Mouse (Mus musculus) limb, embryonic 10.5 days (tissue): ENCODE measurements around the gene Tspan5. TPM values are rescaled to one million over a fixed set of nuclear protein-coding genes. Genes with fewer than 3 reads are reported as not detected.

Experiments
- DNase-seq: peaks from one replicate; pipeline ENCODE4 v3.0.0-alpha.2; 2017; ENCODE audit warnings: low spot score
- H3K27ac ChIP-seq: fragments of 300-500 bp; sonication (generic); 2 replicates; pipeline ENCODE4 v1.5.1; 2016; ENCODE audit warnings: mild to moderate bottlenecking
- H3K27me3 ChIP-seq: fragments of 300-500 bp; sonication (generic); 2 replicates; pipeline ENCODE4 v1.6.1; 2016; ENCODE audit warnings: low read depth, mild to moderate bottlenecking; ENCODE audit not compliant: poor library complexity, severe bottlenecking
- H3K36me3 ChIP-seq: fragments of 300-500 bp; sonication (generic); 2 replicates; pipeline ENCODE4 v1.6.1; 2016; ENCODE audit warnings: mild to moderate bottlenecking, moderate library complexity
- H3K4me1 ChIP-seq: fragments of 300-500 bp; sonication (generic); 2 replicates; pipeline ENCODE4 v1.6.1; 2016
- H3K4me3 ChIP-seq: fragments of 300-500 bp; sonication (generic); 2 replicates; pipeline ENCODE4 v1.5.1; 2016; ENCODE audit warnings: mild to moderate bottlenecking, moderate library complexity
- H3K9me3 ChIP-seq: fragments of 300-500 bp; sonication (generic); replicated peaks from 2 replicates; pipeline ENCODE4 v1.6.1; 2016; ENCODE audit warnings: mild to moderate bottlenecking
- WGBS: fragments of 180-500 bp; shearing (Covaris S2); methylation state at CpG from one replicate; pipeline ENCODE4 v1.1.7; 2016; 5-methylcytosine and 5-hydroxymethylcytosine counted together
- polyA plus RNA-seq: library from polyadenylated mRNA; unstranded; fragments of >200 nt; fragmentation: Nextera tagmentation; extraction: Ambion mirVana; gene quantifications from 2 replicates; pipeline ENCODE4 v1.2.1, GENCODE M21; 2016

Gene Tspan5
- polyA plus RNA-seq, 1 experiment from 2014 or later: 16.6 TPM

GRCm38 (mm10) chr3:138747035-138747434 lies 5.0 kb downstream of the Tspan5 start:
- H3K27me3 ChIP-seq: no peaks in the 10 kb centered on the region
- WGBS: 87% methylated on average over 5 of the region's 5 CpGs
- DNase-seq: no peak
- no peak overlapping the region for H3K4me3 ChIP-seq
- peaks cover 23% of the 10 kb centered on the region for H3K4me1 ChIP-seq
- H3K27ac ChIP-seq: no peak overlapping the region
- no peaks in the 10 kb centered on the region for H3K9me3 ChIP-seq
- H3K36me3 ChIP-seq: no peaks in the 10 kb centered on the region

GRCm38 (mm10) chr3:138747985-138748384 lies 6.0 kb downstream of the Tspan5 start:
- 95% methylated on average over 5 of the region's 5 CpGs for WGBS
- Histone ChIP-seq H3K27ac (no peak overlapping the region), H3K4me1 (peaks cover 32% of the 10 kb centered on the region), H3K36me3 (no peaks in the 10 kb centered on the region), H3K9me3 (no peaks in the 10 kb centered on the region), H3K4me3 (no peak overlapping the region), H3K27me3 (no peaks in the 10 kb centered on the region)
- DNase-seq: no peak

- H3K4me3 ChIP-seq: no peak overlapping the region
- no peak for DNase-seq
- 83% methylated on average over 9 of the region's 9 CpGs for WGBS
- H3K36me3 ChIP-seq: no peaks in the 10 kb centered on the region
- H3K27ac ChIP-seq: no peak overlapping the region
- H3K27me3 ChIP-seq: no peaks in the 10 kb centered on the region
- peaks cover 25% of the 10 kb centered on the region for H3K4me1 ChIP-seq
- H3K9me3 ChIP-seq: no peaks in the 10 kb centered on the region
Observed at GRCm38 (mm10) chr3:138749645-138750044, 7.7 kb downstream of the Tspan5 start.

GRCm38 (mm10) chr3:138751328-138751727 lies 9.3 kb downstream of the Tspan5 start:
- no peaks in the 10 kb centered on the region for H3K9me3 ChIP-seq
- 88% methylated on average over 5 of the region's 5 CpGs for WGBS

GRCm38 (mm10) chr3:138752056-138752455 lies 10.1 kb downstream of the Tspan5 start:
- Histone ChIP-seq H3K4me3 (no peak overlapping the region), H3K36me3 (no peaks in the 10 kb centered on the region), H3K9me3 (no peaks in the 10 kb centered on the region), H3K27me3 (no peaks in the 10 kb centered on the region), H3K4me1 (peaks cover 18% of the 10 kb centered on the region), H3K27ac (no peak overlapping the region)
- 86% methylated on average over 5 of the region's 5 CpGs for WGBS
- no peak for DNase-seq

More at GRCm38 (mm10) chr3:138751328-138751727, 9.3 kb downstream of the Tspan5 start:
- Histone ChIP-seq H3K27me3 (no peaks in the 10 kb centered on the region), H3K4me3 (no peak overlapping the region), H3K4me1 (peaks cover 18% of the 10 kb centered on the region), H3K27ac (no peak overlapping the region), H3K36me3 (no peaks in the 10 kb centered on the region)
- no peak for DNase-seq

- H3K27ac ChIP-seq: no peak overlapping the region
- WGBS: 61% methylated on average over 3 of the region's 3 CpGs
- H3K4me1 ChIP-seq: peaks cover 18% of the 10 kb centered on the region
Observed at GRCm38 (mm10) chr3:138752769-138753168, 10.8 kb downstream of the Tspan5 start.

GRCm38 (mm10) chr3:138753182-138753885 lies 11.3 kb downstream of the Tspan5 start:
- Histone ChIP-seq H3K36me3 (no peaks in the 10 kb centered on the region), H3K27me3 (no peaks in the 10 kb centered on the region), H3K4me3 (no peak overlapping the region), H3K9me3 (no peaks in the 10 kb centered on the region), H3K4me1 (peaks cover 18% of the 10 kb centered on the region), H3K27ac (no peak overlapping the region)
- no peak for DNase-seq
- 33% methylated on average over 12 of the region's 12 CpGs for WGBS

More at GRCm38 (mm10) chr3:138752769-138753168, 10.8 kb downstream of the Tspan5 start:
- Histone ChIP-seq H3K9me3 (no peaks in the 10 kb centered on the region), H3K36me3 (no peaks in the 10 kb centered on the region), H3K4me3 (no peak overlapping the region), H3K27me3 (no peaks in the 10 kb centered on the region)
- no peak for DNase-seq

GRCm38 (mm10) chr3:138754328-138754727 lies 12.3 kb downstream of the Tspan5 start:
- no peak overlapping the region for H3K4me3 ChIP-seq
- WGBS: 87% methylated on average over 5 of the region's 5 CpGs
- peaks cover 18% of the 10 kb centered on the region for H3K4me1 ChIP-seq
- no peaks in the 10 kb centered on the region for H3K27me3 ChIP-seq
- H3K27ac ChIP-seq: no peak overlapping the region
- no peak for DNase-seq
- no peaks in the 10 kb centered on the region for H3K9me3 ChIP-seq
- no peaks in the 10 kb centered on the region for H3K36me3 ChIP-seq

- 92% methylated on average over 2 of the region's 2 CpGs for WGBS
- no peaks in the 10 kb centered on the region for H3K9me3 ChIP-seq
- no peaks in the 10 kb centered on the region for H3K27me3 ChIP-seq
- no peak overlapping the region for H3K4me3 ChIP-seq
- H3K36me3 ChIP-seq: no peaks in the 10 kb centered on the region
- no peak overlapping the region for H3K27ac ChIP-seq
- no peak for DNase-seq
- H3K4me1 ChIP-seq: peaks cover 36% of the 10 kb centered on the region
Observed at GRCm38 (mm10) chr3:138757283-138757682, 15.3 kb downstream of the Tspan5 start.

GRCm38 (mm10) chr3:138759968-138760684 lies 18.1 kb downstream of the Tspan5 start:
- DNase-seq: no peak
- Histone ChIP-seq H3K27ac (peak overlapping the region; percentile 21), H3K4me3 (no peak overlapping the region), H3K36me3 (no peaks in the 10 kb centered on the region), H3K4me1 (peaks cover 21% of the 10 kb centered on the region), H3K9me3 (no peaks in the 10 kb centered on the region), H3K27me3 (no peaks in the 10 kb centered on the region)
- 65% methylated on average over 9 of the region's 9 CpGs for WGBS

GRCm38 (mm10) chr3:138760685-138761119 lies 18.7 kb downstream of the Tspan5 start:
- H3K27me3 ChIP-seq: no peaks in the 10 kb centered on the region
- H3K36me3 ChIP-seq: no peaks in the 10 kb centered on the region
- peak; percentile 52 for DNase-seq
- WGBS: 33% methylated on average over 11 of the region's 11 CpGs
- H3K9me3 ChIP-seq: no peaks in the 10 kb centered on the region
- H3K4me3 ChIP-seq: no peak overlapping the region
- peaks cover 21% of the 10 kb centered on the region for H3K4me1 ChIP-seq
- peak overlapping the region; percentile 21 for H3K27ac ChIP-seq

- no peaks in the 10 kb centered on the region for H3K36me3 ChIP-seq
- no peaks in the 10 kb centered on the region for H3K27me3 ChIP-seq
- peak overlapping the region; percentile 71 for H3K27ac ChIP-seq
- H3K9me3 ChIP-seq: no peaks in the 10 kb centered on the region
- H3K4me1 ChIP-seq: peaks cover 21% of the 10 kb centered on the region
- no peak for DNase-seq
- no peak overlapping the region for H3K4me3 ChIP-seq
- 88% methylated on average over 13 of the region's 13 CpGs for WGBS
Observed at GRCm38 (mm10) chr3:138761531-138761930, 19.5 kb downstream of the Tspan5 start.

GRCm38 (mm10) chr3:138763941-138764340 lies 21.9 kb downstream of the Tspan5 start:
- no peak for DNase-seq
- WGBS: 86% methylated on average over 9 of the region's 9 CpGs
- Histone ChIP-seq H3K4me3 (no peak overlapping the region), H3K36me3 (no peaks in the 10 kb centered on the region), H3K27me3 (no peaks in the 10 kb centered on the region), H3K9me3 (no peaks in the 10 kb centered on the region), H3K4me1 (peaks cover 26% of the 10 kb centered on the region), H3K27ac (no peak overlapping the region)
